Mouse (Mus musculus) central nervous system, embryonic 14 days (tissue): Measurements from ENCODE around the gene Muc4. TPM values are rescaled to one million over a fixed set of nuclear protein-coding genes. Genes with fewer than 3 reads are reported as not detected.

ENCODE experiments used
- polyA plus RNA-seq: library from polyadenylated mRNA; depleted of rRNA; stranded (reverse); fragments of >200 nt; gene quantifications from 2 replicates; pipeline ENCODE4 v1.2.3, GENCODE M21; 2012; rRNA removed

The Muc4 gene
- polyA plus RNA-seq = 0.06 and 0.14 TPM in 2 replicates

DNA sequence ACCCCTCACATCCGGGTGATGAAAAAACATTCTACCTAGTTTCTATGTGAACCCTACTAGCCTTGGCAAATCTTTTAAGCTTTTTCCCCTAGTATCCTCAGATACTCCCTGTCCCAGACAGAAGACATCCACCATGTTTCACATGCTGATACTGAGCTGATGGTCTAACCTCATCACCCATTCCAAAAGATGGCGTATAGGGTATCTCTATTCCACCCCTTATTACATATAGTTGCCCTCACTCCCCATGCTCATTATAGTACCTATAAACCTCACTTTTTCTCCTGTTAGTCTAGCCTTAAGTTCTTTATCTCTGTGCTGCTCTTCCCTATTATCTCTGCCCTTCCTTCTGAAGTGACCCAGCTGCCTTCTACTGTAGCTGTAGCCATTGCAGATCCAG is at the start of gene Muc4:
Muc4 (plus strand) TSS at position 301 of the 400 bp plus-strand sequence.

DNA sequence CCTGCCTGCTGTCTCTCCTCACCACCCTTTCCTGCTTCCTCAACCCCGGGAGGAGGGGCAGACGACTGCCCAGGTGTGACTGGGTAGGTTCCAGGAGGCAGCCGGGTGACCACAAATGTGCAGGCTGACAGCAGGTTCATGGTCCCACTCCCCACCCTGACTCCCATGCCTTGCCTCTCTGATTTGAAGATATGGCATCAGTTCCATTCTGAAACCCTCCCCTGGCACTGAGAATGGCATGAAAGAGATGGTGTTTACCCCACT is 61.7 kb downstream of the Muc4 start, which contains the start of gene Muc20:
Muc20 (minus strand) TSS at position 10 of the 264 bp plus-strand sequence.

DNA sequence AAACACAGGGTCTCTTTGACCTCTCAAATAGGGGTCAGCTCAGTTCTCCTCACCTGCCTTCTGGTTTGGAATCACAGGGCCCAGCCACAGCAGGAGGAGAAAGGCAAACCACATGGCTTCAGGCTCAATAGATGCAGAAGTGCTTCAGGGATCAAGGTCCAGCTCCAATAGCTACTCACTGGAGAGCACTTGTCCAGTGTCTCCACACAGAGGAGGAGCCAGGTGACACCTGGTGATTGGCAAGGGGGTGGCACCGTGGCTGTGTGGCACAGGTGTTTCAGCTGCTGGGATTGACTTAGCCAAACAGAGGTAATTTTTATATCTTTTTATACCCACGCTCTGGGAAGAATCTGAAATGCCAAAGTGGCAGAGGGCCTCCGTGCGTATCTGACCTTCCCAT is 74.6 kb downstream of the Muc4 start, which contains the start of gene Smbd1:
Smbd1 (minus strand) TSS at position 157 of the 400 bp plus-strand sequence.

Other genes starting within 250 kb of the Muc4 start
- gene Slc51a, start 248.0 kb upstream of the Muc4 start, polyA plus RNA-seq = 0.06 and 0.09 TPM in 2 replicates
- gene Zdhhc19, start 239.6 kb upstream of the Muc4 start, polyA plus RNA-seq = 0.11 TPM in 1 of 2 replicates, not detected in the other
- gene Tfrc, start 127.0 kb upstream of the Muc4 start, polyA plus RNA-seq = 55.0 and 59.8 TPM in 2 replicates
- 99.3 and 105 TPM in 2 replicates for gene Tnk2, start 92.0 kb upstream of the Muc4 start, polyA plus RNA-seq
- 0.02 and 0.10 TPM in 2 replicates for gene Muc20, start 61.5 kb downstream of the Muc4 start, polyA plus RNA-seq
- not detected in 2 replicates for gene Smbd1, start 74.6 kb downstream of the Muc4 start, polyA plus RNA-seq
- 51.2 and 58.7 TPM in 2 replicates for gene Fyttd1, start 141.6 kb downstream of the Muc4 start, polyA plus RNA-seq
- gene Rubcn, start 141.9 kb downstream of the Muc4 start, polyA plus RNA-seq = 47.5 and 47.7 TPM in 2 replicates
- 58.0 and 61.1 TPM in 2 replicates for gene Lrch3, start 178.2 kb downstream of the Muc4 start, polyA plus RNA-seq